Mouse (Mus musculus) lung, postnatal 4 days (tissue): ENCODE measurements around the gene Hsd3b6.
"Not testable (repeated sequence)": the region's sequence is repeated elsewhere in the genome, so short reads cannot be mapped to it uniquely, and the experiment has no call there.

Experiments used
- DNase-seq, 2 experiments: peaks; one replicate each; pipeline ENCODE4 v3.0.0; 2021

Hsd3b6 gene

GRCm38 (mm10) chr3:98814101-98814670, at the start of gene Hsd3b6:
Gene Hsd3b6 (minus strand): TSS chr3:98814443.
- no peak for DNase-seq

- DNase-seq, result no peak
Observed at GRCm38 (mm10) chr3:98862800-98863199, 48.6 kb upstream of the Hsd3b6 start.

- no peak for DNase-seq
Observed at GRCm38 (mm10) chr3:98859576-98859975, 45.3 kb upstream of the Hsd3b6 start, which contains the start of gene Hsd3b1. Gene Hsd3b1 (minus strand): TSS chr3:98859794.

GRCm38 (mm10) chr3:98858051-98858450, 43.8 kb upstream of the Hsd3b6 start:
- DNase-seq, result no peak

GRCm38 (mm10) chr3:98856892-98857291, 42.6 kb upstream of the Hsd3b6 start:
- no peak for DNase-seq

GRCm38 (mm10) chr3:98855160-98855559, 40.9 kb upstream of the Hsd3b6 start:
- no peak for DNase-seq

GRCm38 (mm10) chr3:98853685-98854084, 39.4 kb upstream of the Hsd3b6 start:
- no peak for DNase-seq

- no peak for DNase-seq
Observed at GRCm38 (mm10) chr3:98853051-98853450, 38.8 kb upstream of the Hsd3b6 start.

GRCm38 (mm10) chr3:98852631-98853030, 38.4 kb upstream of the Hsd3b6 start:
- no peak for DNase-seq

- DNase-seq, result no peak
Observed at GRCm38 (mm10) chr3:98851853-98852252, 37.6 kb upstream of the Hsd3b6 start.

- DNase-seq, result no peak
Observed at GRCm38 (mm10) chr3:98850262-98850661, 36.0 kb upstream of the Hsd3b6 start.

GRCm38 (mm10) chr3:98848898-98849297, 34.7 kb upstream of the Hsd3b6 start:
- DNase-seq, result no peak

- DNase-seq, result not testable (repeated sequence)
Observed at GRCm38 (mm10) chr3:98812653-98813052, 1.6 kb downstream of the Hsd3b6 start.

- not testable (repeated sequence) for DNase-seq
Observed at GRCm38 (mm10) chr3:98805032-98805431, 9.2 kb downstream of the Hsd3b6 start.

- DNase-seq, result no peak
Observed at GRCm38 (mm10) chr3:98786551-98786950, 27.7 kb downstream of the Hsd3b6 start.

- no peak for DNase-seq
Observed at GRCm38 (mm10) chr3:98782181-98782868, 31.9 kb downstream of the Hsd3b6 start.

- DNase-seq, result no peak
Observed at GRCm38 (mm10) chr3:98780921-98781320, 33.3 kb downstream of the Hsd3b6 start.

GRCm38 (mm10) chr3:98764155-98764554, 50.1 kb downstream of the Hsd3b6 start:
- no peak for DNase-seq

GRCm38 (mm10) chr3:98756836-98757235, 57.4 kb downstream of the Hsd3b6 start:
- DNase-seq, result no peak
